3 mouse cellular contexts compared by ENCODE assay signal in the genomic region with DNA sequence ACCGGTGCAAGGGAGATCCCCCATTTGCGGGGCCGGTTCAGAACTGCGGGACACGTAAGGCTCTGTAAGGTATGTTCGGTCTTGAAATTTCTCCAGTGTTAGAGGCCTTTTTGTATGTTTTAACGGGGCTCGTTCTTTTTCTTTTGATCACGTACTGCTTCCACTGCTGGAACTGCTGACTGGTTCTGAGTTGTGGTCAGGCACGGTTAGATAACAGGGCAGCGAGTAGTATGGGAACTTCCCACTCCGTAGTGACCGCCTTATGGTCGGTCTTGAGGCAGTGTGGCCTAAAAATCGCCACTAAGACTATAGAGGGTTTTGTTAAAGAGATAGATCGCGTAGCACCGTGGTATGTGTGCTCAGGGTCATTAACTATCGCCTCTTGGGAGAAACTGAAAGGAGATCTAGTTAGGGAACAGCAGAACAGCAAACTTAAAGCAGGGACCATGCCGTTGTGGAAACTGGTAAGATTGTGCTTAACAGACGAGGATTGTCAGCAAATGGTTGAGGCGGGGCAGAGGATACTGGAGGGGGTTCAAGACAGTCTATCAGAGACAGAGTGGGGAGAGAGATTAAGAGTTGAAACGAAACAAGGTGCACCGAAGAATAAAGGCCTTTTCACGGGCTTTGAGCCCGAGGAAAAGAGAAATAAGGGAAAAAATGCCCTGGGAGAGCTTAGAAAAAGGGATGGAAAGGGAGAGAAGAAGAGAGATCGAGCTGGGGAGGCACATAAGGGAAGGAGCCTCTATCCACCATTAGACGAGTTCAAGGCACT. TPM values are rescaled to one million over a fixed set of nuclear protein-coding genes. Genes with fewer than 3 reads are reported as not detected.
A peak's percentile ranks its signal among the peaks of the same experiment; 100 is the strongest.
DNase-seq lines count a peak whose midpoint lies in the region; ATAC-seq and TF ChIP-seq lines count a peak whose summit lies in the region.
"Not testable (repeated sequence)": the region's sequence is repeated elsewhere in the genome, so short reads cannot be mapped to it uniquely, and the experiment has no call there.

No protein-coding gene starts in this region.

- DNase-seq in MEL (ENCODE audit: low read depth, low spot score) (peak; percentile 73), MEL-GATA-1-ER (ENCODE audit: extremely low read depth, low read depth) (peak; percentile 62)

- not testable (repeated sequence) for H3K27me3 ChIP-seq in MEL (ENCODE audit: control insufficient read depth in 1 of 2, insufficient read depth in 2 of 2, low read length in 2 of 2); liver, embryonic 12.5 days (replicated peaks)

- H3K27ac ChIP-seq in MEL (ENCODE audit: control insufficient read depth, low read depth, low read length), result peak overlapping the region; percentile 99
- not testable (repeated sequence) for H3K27ac ChIP-seq in liver, embryonic 12.5 days

- peak overlapping the region; percentile 58 to 68 for H3K4me3 ChIP-seq in MEL (ENCODE audit: control insufficient read depth in 1 of 2, insufficient read depth in 1 of 2, low read depth in 2 of 2, low read length in 2 of 2)
- H3K4me3 ChIP-seq in liver, embryonic 12.5 days, result not testable (repeated sequence)

- H3K79me2 ChIP-seq in MEL (ENCODE audit: control insufficient read depth, insufficient read depth, low read length, poor library complexity), result not testable (repeated sequence)

- TF ChIP-seq CTCF in MEL (IDR thresholded peaks at IDR 0.05 in 2 of 3, conservative IDR thresholded peaks at IDR 0.05 in 1 of 3; ENCODE audit: control insufficient read depth in 1 of 3, insufficient read depth in 1 of 3, low read depth in 2 of 3, low read length in 3 of 3, poor library complexity in 1 of 3, severe bottlenecking in 1 of 3), result not testable (repeated sequence)

- H3K9ac ChIP-seq in MEL (ENCODE audit: control insufficient read depth, low read depth, low read length, poor library complexity, severe bottlenecking), result peak overlapping the region; percentile 78
- H3K9ac ChIP-seq in liver, embryonic 12.5 days, result not testable (repeated sequence)

- H3K4me1 ChIP-seq in MEL (ENCODE audit: control insufficient read depth in 1 of 2, insufficient read depth in 2 of 2, low read length in 2 of 2), result peaks cover 16 to 28% of the 10 kb centered on the region in 2 experiments
- H3K4me1 ChIP-seq in liver, embryonic 12.5 days, result not testable (repeated sequence)

- not testable (repeated sequence) for H3K9me3 ChIP-seq in MEL (replicated peaks; ENCODE audit: insufficient read depth, low read length); liver, embryonic 12.5 days (replicated peaks)

- not testable (repeated sequence) for TF ChIP-seq RAD21 in MEL (IDR thresholded peaks at IDR 0.05; ENCODE audit: low read depth, low read length)

- ATAC-seq in liver, embryonic 12.5 days, result not testable (repeated sequence)

- peak in 1 of 2 experiments; percentile 67; a peak in 2 of 4 replicates for TF ChIP-seq POLR2A in MEL (IDR thresholded peaks at IDR 0.05; ENCODE audit: control insufficient read depth in 1 of 2, insufficient read depth in 1 of 2, low read depth in 1 of 2, low read length in 2 of 2, poor library complexity in 1 of 2)

- 83% methylated on average over 27 of the region's 28 CpGs for WGBS in liver, embryonic 12.5 days (ENCODE audit: insufficient replicate concordance)

- H3K4me2 ChIP-seq in liver, embryonic 12.5 days, result peak overlapping the region; percentile 14; the same call in 1 of the 2 replicates

- peak in 1 of 2 experiments; percentile 11; a peak in 1 of 4 replicates for TF ChIP-seq EP300 in MEL (IDR thresholded peaks at IDR 0.05; ENCODE audit: low read depth in 1 of 2, low read length in 2 of 2)

- peaks cover 0 to 24% of the 10 kb centered on the region in 2 experiments; a peak in 2 of 4 replicates for H3K36me3 ChIP-seq in MEL (ENCODE audit: control insufficient read depth in 1 of 2, insufficient read depth in 2 of 2, low read length in 2 of 2)
- peaks cover 22% of the 10 kb centered on the region for H3K36me3 ChIP-seq in liver, embryonic 12.5 days

TF ChIP-seq in MEL, 35 proteins besides CTCF, POLR2A, EP300 and RAD21:
- TF ChIP-seq MAZ (IDR thresholded peaks at IDR 0.05; ENCODE audit: low read depth, low read length) (0 out of 2 replicates have a peak, but pooled peaks have one; percentile 33), MYC (IDR thresholded peaks at IDR 0.05; ENCODE audit: low read depth, low read length) (0 out of 2 replicates have a peak, but pooled peaks have one; percentile 43), ZMIZ1 (IDR thresholded peaks at IDR 0.05; ENCODE audit: low read depth, low read length) (peak; percentile 58; the same call in 1 of the 2 replicates), MXI1 (IDR thresholded peaks at IDR 0.05; ENCODE audit: low read depth, low read length) (0 out of 2 replicates have a peak, but pooled peaks have one; percentile 23), GATA1 (IDR thresholded peaks at IDR 0.05; ENCODE audit: low read depth, low read length) (peak; percentile 47; the same call in 1 of the 2 replicates), POLR2AphosphoS2 (IDR thresholded peaks at IDR 0.05; ENCODE audit: low read length) (peak; percentile 71; the same call in 1 of the 2 replicates)
TF ChIP-seq in MEL: peak in this region for 6; not testable (repeated sequence) for 29.

RNA-seq across cellular contexts. Expression of a gene that starts 8.7 kb away (rescaled TPM):
- 15.4 and 21.5 TPM in 2 replicates for total RNA-seq in MEL (2012; rRNA removed)
- 10 to 100 TPM in 1 of 2 experiments, not detected in 1; 20.4 TPM for polyA plus RNA-seq in MEL (2012; ENCODE audit: insufficient read depth in 1 of 2, insufficient read length in 2 of 2, low read depth in 1 of 2, low replicate concordance in 2 of 2, missing spikeins in 1 of 2)
- polyA plus RNA-seq in liver, embryonic 12.5 days (2016; fragmentation: Nextera tagmentation; extraction: Ambion mirVana), result 7.4 and 9.0 TPM in 2 replicates

RNA-seq across cellular contexts. Expression of a gene that starts 47.8 kb away (rescaled TPM):
- 5.3 and 5.8 TPM in 2 replicates for total RNA-seq in MEL (2012; rRNA removed)
- 1 to 10 TPM in 1 of 2 experiments, not detected in 1; 4.2 TPM for polyA plus RNA-seq in MEL (2012; ENCODE audit: insufficient read depth in 1 of 2, insufficient read length in 2 of 2, low read depth in 1 of 2, low replicate concordance in 2 of 2, missing spikeins in 1 of 2)
- 2.8 and 3.0 TPM in 2 replicates for polyA plus RNA-seq in liver, embryonic 12.5 days (2016; fragmentation: Nextera tagmentation; extraction: Ambion mirVana)

RNA-seq across cellular contexts. Expression of a gene that starts 56.7 kb away (rescaled TPM):
- total RNA-seq in MEL (2012; rRNA removed), result 0.46 and 0.59 TPM in 2 replicates
- polyA plus RNA-seq in MEL (2012; ENCODE audit: insufficient read depth in 1 of 2, insufficient read length in 2 of 2, low read depth in 1 of 2, low replicate concordance in 2 of 2, missing spikeins in 1 of 2), result 1 to 10 TPM in 1 of 2 experiments, not detected in 1; 2.5 TPM
- 0.41 and 0.45 TPM in 2 replicates for polyA plus RNA-seq in liver, embryonic 12.5 days (2016; fragmentation: Nextera tagmentation; extraction: Ambion mirVana)
